Mouse (Mus musculus) kidney, postnatal 0 days (tissue): ENCODE measurements at regions not wholly inside any gene's neighbourhood (a gene's known extent, or its start where the extent isn't known, plus 50 kb on each side); places are given as distances from the start of the nearest gene placed in this dataset.

Experiments
- ATAC-seq: fragments of 200-750 bp; cut with Nextera tagmentation; replicated peaks from 2 replicates; pipeline ENCODE4 v1.8.0; 2017; ENCODE audit warnings: low read depth, moderate number of reproducible peaks, moderate TSS enrichment, moderate library complexity; ENCODE audit not compliant: low FRiP score
- DNase-seq: peaks from one replicate; pipeline ENCODE4 v3.0.0-alpha.2; 2016; ENCODE audit warnings: low spot score
- H3K27ac ChIP-seq: fragments of 300-500 bp; sonication (generic); 2 replicates; pipeline ENCODE4 v1.5.1; 2014; ENCODE audit warnings: mild to moderate bottlenecking
- H3K27me3 ChIP-seq: fragments of 300-500 bp; sonication (generic); 2 replicates; pipeline ENCODE4 v1.6.1; 2014; ENCODE audit warnings: low read length, mixed read lengths; ENCODE audit not compliant: insufficient read depth
- H3K36me3 ChIP-seq: fragments of 300-500 bp; sonication (generic); 2 replicates; pipeline ENCODE4 v1.6.1; 2014; ENCODE audit warnings: low read length, mixed read lengths; ENCODE audit not compliant: insufficient read depth
- H3K4me1 ChIP-seq: fragments of 300-500 bp; sonication (generic); replicated peaks from 2 replicates; pipeline ENCODE4 v1.6.1; 2014; ENCODE audit warnings: antibody characterized with exemption, low read length, mixed read lengths; ENCODE audit not compliant: insufficient read depth
- H3K4me2 ChIP-seq: fragments of 300-500 bp; sonication (generic); 2 replicates; pipeline ENCODE4 v1.6.1; 2014; ENCODE audit warnings: mild to moderate bottlenecking, low read length, moderate library complexity, mixed read lengths
- H3K4me3 ChIP-seq: fragments of 300-500 bp; sonication (generic); replicated peaks from 2 replicates; pipeline ENCODE4 v1.5.1; 2014; ENCODE audit warnings: low read depth, low read length
- H3K9ac ChIP-seq: fragments of 300-500 bp; sonication (generic); 2 replicates; pipeline ENCODE4 v1.6.1; 2014; ENCODE audit warnings: low read depth, low read length
- H3K9me3 ChIP-seq: fragments of 300-500 bp; sonication (generic); replicated peaks from 2 replicates; pipeline ENCODE4 v1.6.1; 2016; ENCODE audit warnings: low read length, inconsistent platforms, mixed read lengths
- CTCF ChIP-seq: IDR thresholded peaks from 2 replicates; pipeline ENCODE4 v1.5.1; 2016; ENCODE audit warnings: antibody characterized with exemption, low read depth, mild to moderate bottlenecking, moderate library complexity
- WGBS: fragments of 180-500 bp; shearing (Covaris S2); extraction: QIAGEN DNeasy Blood & Tissue Kit; methylation state at CpG from one replicate; pipeline ENCODE4 v1.1.7; 2014; 5-methylcytosine and 5-hydroxymethylcytosine counted together

- Histone ChIP-seq H3K9ac (no peak overlapping the region), H3K27me3 (no peaks in the 10 kb centered on the region), H3K4me1 (no peaks in the 10 kb centered on the region), H3K9me3 (no peaks in the 10 kb centered on the region), H3K4me3 (no peak overlapping the region), H3K27ac (no peak overlapping the region), H3K36me3 (no peaks in the 10 kb centered on the region), H3K4me2 (no peak overlapping the region)
- TF ChIP-seq CTCF: peak; percentile 57
- ATAC-seq (no peak), DNase-seq (peak; percentile 71)
- 57% methylated on average over 4 of the region's 4 CpGs for WGBS
Measured at GRCm38 (mm10) chr3:29890764-29891163, 657.0 kb downstream of the Mecom start.

- H3K4me1 ChIP-seq: no peaks in the 10 kb centered on the region
- H3K4me2 ChIP-seq: no peak overlapping the region
- no peaks in the 10 kb centered on the region for H3K27me3 ChIP-seq
- DNase-seq: no peak
- WGBS: 88% methylated on average over 1 of the region's 1 CpGs
- H3K9ac ChIP-seq: no peak overlapping the region
- no peak overlapping the region for H3K27ac ChIP-seq
- ATAC-seq: no peak
- no peak overlapping the region for H3K4me3 ChIP-seq
- TF ChIP-seq CTCF: no peak
- H3K9me3 ChIP-seq: no peaks in the 10 kb centered on the region
- no peaks in the 10 kb centered on the region for H3K36me3 ChIP-seq
Measured at GRCm38 (mm10) chr3:29890286-29890685, 657.5 kb downstream of the Mecom start.

GRCm38 (mm10) chr3:29889638-29890037, 658.2 kb downstream of the Mecom start:
- Histone ChIP-seq H3K9ac (no peak overlapping the region), H3K4me1 (no peaks in the 10 kb centered on the region), H3K27me3 (no peaks in the 10 kb centered on the region), H3K36me3 (no peaks in the 10 kb centered on the region), H3K9me3 (no peaks in the 10 kb centered on the region), H3K4me2 (no peak overlapping the region), H3K27ac (no peak overlapping the region), H3K4me3 (no peak overlapping the region)
- TF ChIP-seq CTCF: no peak
- ATAC-seq: no peak
- WGBS: 79% methylated on average over 2 of the region's 2 CpGs
- DNase-seq: no peak

GRCm38 (mm10) chr3:29879966-29880365, 667.8 kb downstream of the Mecom start:
- WGBS: 37% methylated on average over 3 of the region's 3 CpGs
- ATAC-seq: no peak

GRCm38 (mm10) chr3:29875768-29876167, 672.0 kb downstream of the Mecom start:
- DNase-seq (no peak), ATAC-seq (no peak)
- 79% methylated on average over 5 of the region's 5 CpGs for WGBS
- Histone ChIP-seq H3K4me2 (no peak overlapping the region), H3K27me3 (no peaks in the 10 kb centered on the region), H3K4me3 (no peak overlapping the region), H3K9ac (no peak overlapping the region), H3K9me3 (no peaks in the 10 kb centered on the region), H3K36me3 (no peaks in the 10 kb centered on the region), H3K4me1 (no peaks in the 10 kb centered on the region), H3K27ac (no peak overlapping the region)
- TF ChIP-seq CTCF: no peak

More at GRCm38 (mm10) chr3:29879966-29880365, 667.8 kb downstream of the Mecom start:
- no peak for TF ChIP-seq CTCF
- Histone ChIP-seq H3K9me3 (no peaks in the 10 kb centered on the region), H3K4me3 (no peak overlapping the region), H3K36me3 (no peaks in the 10 kb centered on the region), H3K4me2 (no peak overlapping the region), H3K27me3 (no peaks in the 10 kb centered on the region), H3K27ac (no peak overlapping the region), H3K4me1 (no peaks in the 10 kb centered on the region), H3K9ac (no peak overlapping the region)
- DNase-seq: peak; percentile 7

GRCm38 (mm10) chr3:29862437-29862836, 685.4 kb downstream of the Mecom start:
- H3K4me1 ChIP-seq: no peaks in the 10 kb centered on the region
- DNase-seq (no peak), ATAC-seq (no peak)
- no peak for TF ChIP-seq CTCF
- H3K9me3 ChIP-seq: no peaks in the 10 kb centered on the region
- H3K4me3 ChIP-seq: no peak overlapping the region
- H3K9ac ChIP-seq: no peak overlapping the region
- H3K27me3 ChIP-seq: no peaks in the 10 kb centered on the region
- 86% methylated on average over 4 of the region's 4 CpGs for WGBS
- no peak overlapping the region for H3K4me2 ChIP-seq
- no peaks in the 10 kb centered on the region for H3K36me3 ChIP-seq
- H3K27ac ChIP-seq: no peak overlapping the region

- ATAC-seq (no peak), DNase-seq (peak; percentile 8)
- no peak for TF ChIP-seq CTCF
- Histone ChIP-seq H3K4me3 (no peak overlapping the region), H3K36me3 (no peaks in the 10 kb centered on the region), H3K4me2 (no peak overlapping the region), H3K27me3 (no peaks in the 10 kb centered on the region), H3K4me1 (no peaks in the 10 kb centered on the region), H3K9me3 (no peaks in the 10 kb centered on the region), H3K27ac (no peak overlapping the region), H3K9ac (no peak overlapping the region)
- whole genome bisulfite sequencing: 48% methylated on average over 3 of the region's 3 CpGs
Measured at GRCm38 (mm10) chr3:29852465-29852864, 695.3 kb downstream of the Mecom start.
